Mouse (Mus musculus): ENCODE measurements around the gene Vgll4.

Gene Vgll4

GRCm38 (mm10) chr6:114969213-114970120 is at the start of gene Vgll4:
Gene Vgll4 (minus strand): TSS chr6:114969994.
- peak; percentile 20 for DNase-seq

- no peak for DNase-seq
Observed at GRCm38 (mm10) chr6:115015461-115015860, 45.7 kb upstream of the Vgll4 start.

- no peak for DNase-seq
Observed at GRCm38 (mm10) chr6:115013574-115013973, 43.8 kb upstream of the Vgll4 start.

GRCm38 (mm10) chr6:115011792-115012191 is 42.0 kb upstream of the Vgll4 start:
- DNase-seq, result no peak

- no peak for DNase-seq
Observed at GRCm38 (mm10) chr6:115010815-115011214, 41.0 kb upstream of the Vgll4 start.

GRCm38 (mm10) chr6:115010304-115010703 is 40.5 kb upstream of the Vgll4 start:
- no peak for DNase-seq

- peak; percentile 75 for DNase-seq
Observed at GRCm38 (mm10) chr6:115007728-115008127, 37.9 kb upstream of the Vgll4 start.

GRCm38 (mm10) chr6:115006948-115007347 is 37.2 kb upstream of the Vgll4 start:
- no peak for DNase-seq

GRCm38 (mm10) chr6:115006065-115006464 is 36.3 kb upstream of the Vgll4 start:
- no peak for DNase-seq

GRCm38 (mm10) chr6:115005351-115005890 is 35.6 kb upstream of the Vgll4 start:
- DNase-seq, result no peak

GRCm38 (mm10) chr6:115004636-115005035 is 34.8 kb upstream of the Vgll4 start:
- no peak for DNase-seq

GRCm38 (mm10) chr6:114998374-114999031 is 28.7 kb upstream of the Vgll4 start:
- no peak for DNase-seq

GRCm38 (mm10) chr6:114997471-114997870 is 27.7 kb upstream of the Vgll4 start:
- no peak for DNase-seq

GRCm38 (mm10) chr6:114996910-114997309 is 27.1 kb upstream of the Vgll4 start:
- DNase-seq, result no peak

- no peak for DNase-seq
Observed at GRCm38 (mm10) chr6:114994079-114994478, 24.3 kb upstream of the Vgll4 start.

- DNase-seq, result no peak
Observed at GRCm38 (mm10) chr6:114993659-114994058, 23.9 kb upstream of the Vgll4 start.

- DNase-seq, result no peak
Observed at GRCm38 (mm10) chr6:114991909-114992308, 22.1 kb upstream of the Vgll4 start.

- no peak for DNase-seq
Observed at GRCm38 (mm10) chr6:114988619-114988980, 18.8 kb upstream of the Vgll4 start.

GRCm38 (mm10) chr6:114987966-114988618 is 18.3 kb upstream of the Vgll4 start:
- no peak for DNase-seq

- DNase-seq, result no peak
Observed at GRCm38 (mm10) chr6:114982671-114983070, 12.9 kb upstream of the Vgll4 start.

GRCm38 (mm10) chr6:114979715-114980114 is 9.9 kb upstream of the Vgll4 start:
- no peak for DNase-seq

GRCm38 (mm10) chr6:114976915-114977419 is 7.2 kb upstream of the Vgll4 start:
- DNase-seq, result no peak

GRCm38 (mm10) chr6:114974331-114974730 is 4.5 kb upstream of the Vgll4 start:
- DNase-seq, result no peak
